Mouse (Mus musculus) brain, embryonic 14.5 days (tissue): ENCODE data around the gene Ets1.

Experiments used
- CTCF ChIP-seq: fragments of 200-500 bp; IDR thresholded peaks from 2 replicates; pipeline ENCODE4 v1.5.1; 2012; ENCODE audit warnings: inconsistent platforms, mild to moderate bottlenecking, moderate library complexity, borderline replicate concordance; ENCODE audit not compliant: insufficient read depth, insufficient read length; ENCODE audit errors: extremely low read depth
- POLR2A ChIP-seq: fragments of 200-500 bp; IDR thresholded peaks from 2 replicates; pipeline ENCODE4 v1.6.1; 2012; ENCODE audit warnings: mild to moderate bottlenecking, inconsistent platforms, borderline replicate concordance; ENCODE audit not compliant: poor library complexity, insufficient read depth, insufficient read length, severe bottlenecking; ENCODE audit errors: extremely low read depth

DNA sequence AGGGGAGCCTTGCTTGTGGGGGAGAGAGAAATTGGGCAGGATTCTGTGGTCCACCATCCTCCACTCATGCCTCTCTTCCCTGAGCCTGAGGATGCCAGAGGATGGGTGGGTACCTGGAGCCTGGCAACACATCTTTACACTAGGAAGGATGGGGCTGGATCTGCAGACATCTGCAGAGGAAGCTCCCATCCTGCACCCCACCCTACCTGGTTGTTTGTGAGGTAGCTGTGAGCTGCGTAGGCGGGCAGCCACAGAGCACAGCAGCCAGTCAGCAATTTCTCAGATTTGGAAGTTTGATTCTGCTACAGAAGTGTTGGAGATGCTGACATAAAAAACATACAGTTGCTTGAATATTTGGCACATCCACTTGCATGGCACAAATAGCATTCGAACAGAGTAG, 15.6 kb upstream of the Ets1 start:
- TF ChIP-seq CTCF (no peak), POLR2A (no peak)
